Comparison of ENCODE assay signal across 8 mouse cellular contexts in the genomic region with DNA sequence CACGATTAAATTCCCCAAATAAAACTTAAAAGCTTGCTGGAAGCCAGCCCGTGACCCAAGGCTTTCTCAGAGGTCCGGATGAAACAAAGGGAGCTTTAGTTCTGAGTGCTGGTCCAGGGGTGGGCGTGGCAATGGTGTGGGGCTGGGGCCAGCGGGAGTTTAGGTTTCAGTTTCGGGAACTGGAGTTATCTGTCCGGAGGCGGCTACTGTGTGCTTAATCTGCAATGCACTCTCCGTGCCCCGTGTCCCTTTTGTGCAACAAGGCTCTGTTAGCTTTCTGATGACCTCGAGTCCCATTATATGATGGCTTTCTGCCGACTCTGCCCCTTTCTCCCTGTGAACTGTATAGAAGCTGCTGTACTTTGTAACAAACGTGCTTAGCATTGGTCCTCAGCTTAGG. TPM values are rescaled to one million over a fixed set of nuclear protein-coding genes. Genes with fewer than 3 reads are reported as not detected.
DNase-seq lines count a peak whose midpoint lies in the region; ATAC-seq and TF ChIP-seq lines count a peak whose summit lies in the region.

No protein-coding gene starts in this region.

- TF ChIP-seq EP300 in MEL (IDR thresholded peaks at IDR 0.05; ENCODE audit: low read depth in 1 of 2, low read length in 2 of 2) = no peak

- H3K4me2 ChIP-seq in lung, embryonic 15.5 days = peak overlapping the region; percentile 58

- peak; percentile 62 for ATAC-seq in common myeloid progenitor, adult 5-6 weeks (replicated peaks; ENCODE audit: low read depth, poor library complexity, severe bottlenecking)
- ATAC-seq in lung, embryonic 15.5 days (ENCODE audit: borderline replicate concordance, extremely low read depth, low FRiP score, low TSS enrichment) = no peak

- 7% methylated on average over 13 of the region's 13 CpGs for whole genome bisulfite sequencing in kidney, adult 2 months
- 8% methylated on average over 13 of the region's 13 CpGs for WGBS in lung, embryonic 15.5 days
- WGBS in small intestine, adult 2 months = 4% methylated on average over 13 of the region's 13 CpGs

- peak overlapping the region; percentile 41; the same call in 1 of the 2 replicates for H3K9ac ChIP-seq in MEL (ENCODE audit: control insufficient read depth, low read depth, low read length, poor library complexity, severe bottlenecking)
- peak overlapping the region; percentile 31; the same call in 1 of the 2 replicates for H3K9ac ChIP-seq in lung, embryonic 15.5 days

- TF ChIP-seq POLR2A in MEL (IDR thresholded peaks at IDR 0.05; ENCODE audit: control insufficient read depth in 1 of 2, insufficient read depth in 1 of 2, low read depth in 1 of 2, low read length in 2 of 2, poor library complexity in 1 of 2) = no peak
- no peak for TF ChIP-seq POLR2A in kidney, adult 2 months (IDR thresholded peaks at IDR 0.05; ENCODE audit: low read depth, low read length)
- TF ChIP-seq POLR2A in small intestine, adult 2 months (IDR thresholded peaks at IDR 0.05; ENCODE audit: low read depth, low read length) = peak; percentile 13; the same call in 1 of the 2 replicates

- H3K27ac ChIP-seq in MEL (ENCODE audit: control insufficient read depth, low read depth, low read length) = no peak overlapping the region
- no peak overlapping the region for H3K27ac ChIP-seq in kidney, adult 2 months (ENCODE audit: insufficient read depth, low read depth, low read length)
- peak overlapping the region; percentile 67 for H3K27ac ChIP-seq in lung, embryonic 15.5 days
- H3K27ac ChIP-seq in small intestine, adult 2 months (ENCODE audit: insufficient read depth, low read depth, low read length) = peak overlapping the region; percentile 32; the same call in 1 of the 2 replicates

- H3K79me2 ChIP-seq in MEL (ENCODE audit: control insufficient read depth, insufficient read depth, low read length, poor library complexity) = no peaks in the 10 kb centered on the region

- H3K27me3 ChIP-seq in MEL (ENCODE audit: control insufficient read depth in 1 of 2, insufficient read depth in 2 of 2, low read length in 2 of 2) = no peaks in the 10 kb centered on the region
- H3K27me3 ChIP-seq in kidney, adult 2 months (replicated peaks; ENCODE audit: control insufficient read depth, insufficient read depth, low read length) = no peaks in the 10 kb centered on the region
- H3K27me3 ChIP-seq in lung, embryonic 15.5 days = no peaks in the 10 kb centered on the region
- H3K27me3 ChIP-seq in small intestine, adult 2 months (ENCODE audit: control insufficient read depth, insufficient read depth, low read length) = no peaks in the 10 kb centered on the region

- H3K9me3 ChIP-seq in MEL (replicated peaks; ENCODE audit: insufficient read depth, low read length) = no peaks in the 10 kb centered on the region
- no peaks in the 10 kb centered on the region for H3K9me3 ChIP-seq in lung, embryonic 15.5 days

- no peak for TF ChIP-seq CTCF in MEL (IDR thresholded peaks at IDR 0.05 in 2 of 3, conservative IDR thresholded peaks at IDR 0.05 in 1 of 3; ENCODE audit: control insufficient read depth in 1 of 3, insufficient read depth in 1 of 3, low read depth in 2 of 3, low read length in 3 of 3, poor library complexity in 1 of 3, severe bottlenecking in 1 of 3)
- TF ChIP-seq CTCF in kidney, adult 2 months (conservative IDR thresholded peaks at IDR 0.05; ENCODE audit: insufficient read depth, insufficient read length, low read depth, low read length) = no peak
- no peak for TF ChIP-seq CTCF in small intestine, adult 2 months (IDR thresholded peaks at IDR 0.05; ENCODE audit: extremely low read depth, insufficient read length, insufficient replicate concordance, low read depth, low read length)

- H3K4me1 ChIP-seq in MEL (ENCODE audit: control insufficient read depth in 1 of 2, insufficient read depth in 2 of 2, low read length in 2 of 2) = peaks cover 0 to 4% of the 10 kb centered on the region in 2 experiments; a peak in 1 of 4 replicates
- H3K4me1 ChIP-seq in kidney, adult 2 months (ENCODE audit: control insufficient read depth, insufficient read depth, low read length) = no peaks in the 10 kb centered on the region; the same call in 1 of the 2 replicates
- H3K4me1 ChIP-seq in lung, embryonic 15.5 days = peaks cover 13% of the 10 kb centered on the region; the same call in 1 of the 2 replicates
- no peaks in the 10 kb centered on the region for H3K4me1 ChIP-seq in small intestine, adult 2 months (ENCODE audit: control insufficient read depth, insufficient read depth, insufficient read length, low read length)

- peak; percentile 24 for DNase-seq in MEL (ENCODE audit: low read depth, low spot score)
- peak; percentile 73 to 77 for DNase-seq in heart, adult 18-20 months
- peak; percentile 32 for DNase-seq in kidney, adult 2 months
- no peak for DNase-seq in layer of hippocampus, postnatal 36 days
- DNase-seq in left cerebral cortex, postnatal 4 days = no peak

- no peaks in the 10 kb centered on the region for H3K36me3 ChIP-seq in MEL (ENCODE audit: control insufficient read depth in 1 of 2, insufficient read depth in 2 of 2, low read length in 2 of 2)
- H3K36me3 ChIP-seq in kidney, adult 2 months (ENCODE audit: control insufficient read depth, insufficient read depth, low read length) = no peaks in the 10 kb centered on the region
- H3K36me3 ChIP-seq in lung, embryonic 15.5 days = no peaks in the 10 kb centered on the region
- no peaks in the 10 kb centered on the region for H3K36me3 ChIP-seq in small intestine, adult 2 months (ENCODE audit: control insufficient read depth, insufficient read depth, low read length)

- peak overlapping the region; percentile 63 to 65 for H3K4me3 ChIP-seq in MEL (ENCODE audit: control insufficient read depth in 1 of 2, insufficient read depth in 1 of 2, low read depth in 2 of 2, low read length in 2 of 2)
- H3K4me3 ChIP-seq in kidney, adult 2 months (ENCODE audit: insufficient read depth, low read depth, low read length) = peak overlapping the region; percentile 61
- H3K4me3 ChIP-seq in lung, embryonic 15.5 days = peak overlapping the region; percentile 41
- peak overlapping the region; percentile 18 for H3K4me3 ChIP-seq in small intestine, adult 2 months (ENCODE audit: low read depth, low read length)

- intact Hi-C loops in left cerebral cortex, postnatal 4 days (cut with DNase I) = no loop called here

- no peak for TF ChIP-seq RAD21 in MEL (IDR thresholded peaks at IDR 0.05; ENCODE audit: low read depth, low read length)

TF ChIP-seq in MEL, 35 proteins besides CTCF, POLR2A, EP300 and RAD21:
- no peak for TF ChIP-seq CHD2 (IDR thresholded peaks at IDR 0.05; ENCODE audit: low read length)
- TF ChIP-seq POLR2AphosphoS5 (IDR thresholded peaks at IDR 0.05; ENCODE audit: borderline replicate concordance, low read depth, low read length) = no peak
- no peak for TF ChIP-seq USF1 (IDR thresholded peaks at IDR 0.05; ENCODE audit: low read depth, low read length)
- no peak for TF ChIP-seq ETS1 (IDR thresholded peaks at IDR 0.05; ENCODE audit: low read depth, low read length)
- TF ChIP-seq GABPA (IDR thresholded peaks at IDR 0.05; ENCODE audit: low read depth, low read length) = no peak
- no peak for TF ChIP-seq TBP (IDR thresholded peaks at IDR 0.05; ENCODE audit: low read depth, low read length)
- no peak for TF ChIP-seq RCOR1 (IDR thresholded peaks at IDR 0.05; ENCODE audit: low read depth, low read length)
- no peak for TF ChIP-seq NELFE (IDR thresholded peaks at IDR 0.05; ENCODE audit: low read depth, low read length)
- no peak for TF ChIP-seq USF2 (IDR thresholded peaks at IDR 0.05; ENCODE audit: borderline replicate concordance in 1 of 2, insufficient read depth in 1 of 2, low read depth in 1 of 2, low read length in 2 of 2)
- no peak for TF ChIP-seq HCFC1 (IDR thresholded peaks at IDR 0.05; ENCODE audit: low read depth, low read length)
- no peak for TF ChIP-seq MAZ (IDR thresholded peaks at IDR 0.05; ENCODE audit: low read depth, low read length)

RNA-seq across cellular contexts. Expression of gene Padi4, which starts 3.6 kb away (rescaled TPM):
- total RNA-seq in MEL (2012; rRNA removed) = not detected in 2 replicates
- polyA plus RNA-seq in MEL (2012; ENCODE audit: insufficient read depth in 1 of 2, insufficient read length in 2 of 2, low read depth in 1 of 2, low replicate concordance in 2 of 2, missing spikeins in 1 of 2) = not detected
- 4.1 and 7.3 TPM in 2 replicates for total RNA-seq in common myeloid progenitor, adult 5-6 weeks (2017)
- 1 to 10 TPM in 1 of 2 experiments, under 1 TPM in 1; 0.51 to 1.5 TPM for total RNA-seq in heart, adult 18-20 months (2021)
- polyA plus RNA-seq in kidney, adult 2 months (2012; rRNA removed) = 0.38 and 0.44 TPM in 2 replicates
- 1.8 and 2.1 TPM in 2 replicates for polyA plus RNA-seq in lung, embryonic 15.5 days (2015; fragmentation: Nextera tagmentation; extraction: Ambion mirVana)
- polyA plus RNA-seq in small intestine, adult 2 months (2012; rRNA removed) = 0.35 and 0.77 TPM in 2 replicates
- not detected for total RNA-seq in layer of hippocampus, postnatal 36 days (2021)
- not detected for total RNA-seq in left cerebral cortex, postnatal 4 days (2021)

RNA-seq across cellular contexts. Expression of gene Padi6, which starts 28.0 kb away (rescaled TPM):
- total RNA-seq in MEL (2012; rRNA removed) = not detected in 2 replicates
- polyA plus RNA-seq in MEL (2012; ENCODE audit: insufficient read depth in 1 of 2, insufficient read length in 2 of 2, low read depth in 1 of 2, low replicate concordance in 2 of 2, missing spikeins in 1 of 2) = not detected
- total RNA-seq in common myeloid progenitor, adult 5-6 weeks (2017) = not detected in 2 replicates
- not detected for total RNA-seq in heart, adult 18-20 months (2021)
- not detected in 2 replicates for polyA plus RNA-seq in kidney, adult 2 months (2012; rRNA removed)
- polyA plus RNA-seq in lung, embryonic 15.5 days (2015; fragmentation: Nextera tagmentation; extraction: Ambion mirVana) = 0.06 TPM in 1 of 2 replicates, not detected in the other
- polyA plus RNA-seq in small intestine, adult 2 months (2012; rRNA removed) = not detected in 2 replicates
- total RNA-seq in layer of hippocampus, postnatal 36 days (2021) = not detected
- total RNA-seq in left cerebral cortex, postnatal 4 days (2021) = 1 to 10 TPM in 1 of 2 experiments, under 1 TPM in 1; 0.42 to 1.4 TPM

RNA-seq across cellular contexts. Expression of gene Padi3, which starts 40.0 kb away (rescaled TPM):
- total RNA-seq in MEL (2012; rRNA removed) = 75.9 and 106 TPM in 2 replicates
- 10 to 100 TPM in 1 of 2 experiments, not detected in 1; 73.1 TPM for polyA plus RNA-seq in MEL (2012; ENCODE audit: insufficient read depth in 1 of 2, insufficient read length in 2 of 2, low read depth in 1 of 2, low replicate concordance in 2 of 2, missing spikeins in 1 of 2)
- 0.19 and 0.32 TPM in 2 replicates for total RNA-seq in common myeloid progenitor, adult 5-6 weeks (2017)
- total RNA-seq in heart, adult 18-20 months (2021) = under 1 TPM in 1 of 2 experiments, not detected in 1; 0.15 TPM
- 0.03 TPM in 2 replicates for polyA plus RNA-seq in kidney, adult 2 months (2012; rRNA removed)
- polyA plus RNA-seq in lung, embryonic 15.5 days (2015; fragmentation: Nextera tagmentation; extraction: Ambion mirVana) = 0.31 and 0.34 TPM in 2 replicates
- not detected in 2 replicates for polyA plus RNA-seq in small intestine, adult 2 months (2012; rRNA removed)
- total RNA-seq in layer of hippocampus, postnatal 36 days (2021) = not detected
- not detected for total RNA-seq in left cerebral cortex, postnatal 4 days (2021)

Comparison
In these comparisons a context has a peak if more than half of its experiments do, and no peak if none do; other contexts are left out.
1. DNase-seq: peak in MEL (single experiment), heart, adult 18-20 months (2 of 2) and kidney, adult 2 months (single experiment); none in layer of hippocampus, postnatal 36 days (0 of 2) and left cerebral cortex, postnatal 4 days (single experiment).
2. H3K27ac ChIP-seq: peak in lung, embryonic 15.5 days (single experiment) and small intestine, adult 2 months (single experiment); none in MEL (single experiment) and kidney, adult 2 months (single experiment).
3. RNA of gene Padi3, which starts 40.0 kb away (total RNA-seq): 75.9 to 106 TPM in MEL; 0.19 to 0.32 TPM in common myeloid progenitor, adult 5-6 weeks, 0.15 TPM in heart, adult 18-20 months, not detected in left cerebral cortex, postnatal 4 days and not detected in layer of hippocampus, postnatal 36 days; every median in the first group is over 10 times any median in the second.
4. Peak in every context shown above with its lines, with median percentiles within 50 percentile points of each other: H3K4me3 ChIP-seq.